Mouse (Mus musculus) CD4-positive, CD25-positive, alpha-beta regulatory T cell, adult 2 months (primary cell): ENCODE data around the gene Slc9a3.

Source experiments
- DNase-seq: peaks from one replicate; pipeline ENCODE4 v3.0.0-alpha.2; 2012; ENCODE audit warnings: low read depth, low spot score

The Slc9a3 gene

DNA sequence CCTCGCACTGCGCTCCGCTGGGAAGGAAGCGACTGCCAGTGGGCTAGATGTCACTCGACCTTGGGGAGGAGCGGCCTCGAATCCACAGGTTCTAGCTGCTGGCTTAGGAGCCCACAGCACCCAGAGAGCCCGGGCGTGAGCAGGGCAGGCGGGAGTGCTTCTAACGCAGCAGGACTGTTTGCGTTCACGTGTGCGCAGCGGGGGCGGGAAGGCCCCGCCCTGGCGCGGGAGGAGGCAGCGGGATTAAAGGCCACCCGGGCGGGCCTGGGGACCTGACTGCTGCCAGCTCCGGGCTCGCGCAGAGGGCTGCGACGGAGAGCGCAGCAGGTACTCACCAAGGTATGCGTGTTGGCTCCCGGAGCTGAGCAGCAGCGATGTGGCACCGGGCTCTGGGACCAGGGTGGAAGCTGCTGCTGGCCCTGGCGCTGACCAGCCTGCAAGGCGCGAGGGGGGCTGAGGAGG lies at the start of gene Slc9a3:
Slc9a3 (plus strand) TSS at position 317 of the 462 bp plus-strand sequence.
- DNase-seq: no peak

DNA sequence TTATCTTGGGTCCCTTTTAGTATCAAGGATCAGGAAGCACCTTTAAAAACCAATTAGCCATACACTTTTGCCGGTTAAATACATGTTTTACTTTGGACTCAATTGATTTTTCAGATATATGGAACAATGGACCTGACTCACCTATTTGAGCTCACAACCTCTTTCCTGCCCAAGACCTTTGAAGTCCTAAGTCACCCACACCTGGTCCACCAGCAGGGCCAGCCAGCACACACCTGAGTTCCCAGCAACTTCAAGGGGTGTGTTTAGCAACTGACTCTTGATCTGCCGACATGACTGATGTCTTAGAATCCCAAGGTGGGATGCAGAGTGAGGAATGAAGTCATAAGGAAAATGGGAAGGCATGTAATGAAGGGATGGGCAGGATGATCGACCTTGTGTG lies 49.5 kb upstream of the Slc9a3 start:
- no peak for DNase-seq

DNA sequence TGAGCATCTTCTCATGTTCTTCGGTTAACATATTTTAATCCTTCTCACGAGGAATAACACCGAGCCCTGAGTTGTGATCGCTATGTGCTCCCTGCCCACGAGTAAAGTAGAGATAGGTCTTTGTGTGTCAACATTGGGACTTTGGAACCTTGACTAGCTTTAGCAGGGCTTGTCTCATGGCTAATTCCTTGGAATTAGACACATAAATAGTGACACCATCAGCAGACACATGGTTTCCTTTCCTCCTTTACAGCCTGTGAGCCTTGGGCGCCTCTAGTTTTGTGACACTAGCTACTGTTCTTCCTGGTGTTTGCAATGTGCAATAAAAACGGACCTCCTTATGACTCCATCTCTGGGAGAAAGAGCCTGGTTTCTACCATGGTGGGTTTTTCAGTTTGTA lies 47.9 kb upstream of the Slc9a3 start:
- no peak for DNase-seq

DNA sequence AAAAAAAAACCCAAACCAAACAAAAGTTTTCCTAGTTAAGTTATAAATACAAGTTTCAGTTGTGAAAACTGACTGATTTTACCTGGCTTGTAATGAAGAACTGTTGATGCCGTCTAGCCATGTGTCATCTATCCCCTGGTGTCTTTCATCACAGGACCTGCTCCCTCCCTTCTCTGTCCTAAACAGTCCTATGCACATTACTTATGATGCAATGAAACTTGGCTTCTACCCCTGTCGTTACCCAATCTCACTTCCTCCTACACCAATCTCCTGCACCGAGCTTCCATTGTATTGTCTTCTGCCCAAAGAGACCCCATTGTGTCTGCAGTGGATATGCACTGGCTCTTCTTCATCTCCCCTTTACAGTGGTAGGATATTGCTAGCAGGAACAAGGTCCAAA lies 31.0 kb upstream of the Slc9a3 start:
- DNase-seq: no peak

DNA sequence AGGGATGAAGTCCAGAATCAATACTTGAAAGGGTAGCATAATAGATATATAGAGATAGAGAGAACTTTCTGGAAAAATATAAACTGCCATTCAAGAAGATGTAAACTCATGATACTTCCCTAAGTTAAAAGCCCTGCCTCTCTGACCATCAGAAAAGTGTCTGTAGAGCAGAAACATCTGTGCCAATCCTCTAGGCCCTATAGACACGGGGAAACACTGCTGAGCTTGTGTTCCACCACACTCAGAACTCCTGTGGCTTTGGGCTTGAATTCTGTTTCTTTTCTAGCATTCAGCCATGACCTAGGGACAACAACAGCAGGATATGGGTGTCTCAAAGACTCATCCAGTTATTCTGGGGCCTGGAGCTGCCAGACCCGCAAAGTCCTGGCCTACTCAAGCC lies 25.3 kb upstream of the Slc9a3 start:
- no peak for DNase-seq

DNA sequence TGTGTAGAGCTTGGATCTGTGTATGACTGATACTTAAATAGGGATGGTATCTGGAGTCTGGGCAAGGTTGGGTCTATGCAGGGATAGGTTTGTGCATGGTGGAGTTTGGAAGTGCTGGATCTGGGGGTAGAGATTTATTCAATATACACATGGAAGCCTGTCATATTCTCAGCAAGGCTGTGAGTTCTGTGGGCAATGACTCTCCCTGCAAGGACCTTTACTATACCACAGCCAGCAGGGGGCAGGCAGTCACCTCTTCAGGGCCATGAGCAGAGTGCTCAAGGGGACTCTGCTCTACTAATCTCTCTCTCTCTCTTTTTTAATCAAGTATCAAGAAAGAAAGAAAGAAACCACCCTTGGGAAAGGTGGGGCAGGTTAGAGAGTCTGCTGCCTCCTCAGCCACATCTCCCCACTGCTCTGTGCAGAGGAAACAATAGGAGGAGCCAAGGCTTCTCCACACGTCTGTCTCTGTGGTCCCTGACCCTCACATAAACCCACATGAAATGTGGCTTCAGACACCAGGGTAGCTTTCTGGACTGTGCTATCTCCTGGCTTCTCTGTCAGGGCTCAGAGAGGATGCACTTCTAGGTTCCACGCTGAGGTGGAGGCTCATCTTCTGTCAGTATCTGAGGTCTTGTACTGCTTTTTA lies 24.4 kb upstream of the Slc9a3 start:
- peak; percentile 65 for DNase-seq

DNA sequence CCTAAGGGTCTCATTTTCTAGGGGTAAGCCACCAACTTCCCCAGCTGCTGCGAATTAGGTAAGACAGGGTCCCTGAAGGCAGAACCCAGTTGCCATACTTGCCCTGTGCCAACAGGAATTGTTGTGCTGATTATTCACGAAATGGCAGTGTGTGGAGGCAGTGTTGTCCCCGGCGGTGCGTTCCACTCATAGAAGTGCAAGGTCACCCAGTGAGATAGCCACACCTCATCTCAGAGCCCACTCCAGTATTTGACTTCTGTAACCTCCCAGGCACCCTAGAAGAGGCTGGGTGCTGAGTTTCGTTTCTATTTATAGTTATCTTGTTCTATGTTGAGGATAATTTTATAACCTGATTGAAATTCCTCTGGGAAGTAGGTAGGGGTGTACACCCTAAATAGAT lies 22.3 kb upstream of the Slc9a3 start:
- no peak for DNase-seq

DNA sequence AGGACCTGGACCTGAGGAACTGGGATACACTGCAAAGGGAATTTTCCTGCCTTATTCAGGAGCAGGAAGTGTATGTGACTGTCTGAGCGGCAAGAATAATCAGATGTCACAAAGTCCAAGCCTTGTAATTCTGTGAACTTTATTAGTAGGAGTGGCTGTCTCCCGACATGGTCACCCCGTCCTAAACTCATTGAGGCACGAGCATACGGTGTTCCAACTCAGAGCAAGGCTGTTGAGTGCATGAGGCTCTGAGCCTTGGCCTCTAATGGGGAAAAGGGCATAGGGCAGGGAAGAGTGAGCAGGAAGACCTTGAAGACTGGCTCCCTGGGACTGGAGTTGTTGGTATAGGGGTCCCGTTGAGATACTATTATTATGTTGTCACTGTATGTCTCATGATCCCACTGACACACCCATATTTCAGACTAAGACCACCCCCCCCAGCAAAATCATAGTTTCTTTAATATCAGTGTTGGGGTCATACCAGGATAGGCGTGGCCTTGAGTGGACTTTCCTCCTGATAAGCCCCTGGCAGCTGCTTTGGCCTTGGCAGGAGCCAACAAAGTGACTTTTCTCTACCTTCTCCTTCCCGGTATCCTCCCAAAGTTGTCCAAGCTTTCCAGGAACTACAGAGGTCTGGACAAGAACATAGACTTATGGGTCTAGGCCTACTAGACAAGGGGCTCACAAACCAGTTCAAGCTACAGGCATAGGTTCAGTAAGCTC lies 19.0 kb upstream of the Slc9a3 start:
- DNase-seq: no peak

DNA sequence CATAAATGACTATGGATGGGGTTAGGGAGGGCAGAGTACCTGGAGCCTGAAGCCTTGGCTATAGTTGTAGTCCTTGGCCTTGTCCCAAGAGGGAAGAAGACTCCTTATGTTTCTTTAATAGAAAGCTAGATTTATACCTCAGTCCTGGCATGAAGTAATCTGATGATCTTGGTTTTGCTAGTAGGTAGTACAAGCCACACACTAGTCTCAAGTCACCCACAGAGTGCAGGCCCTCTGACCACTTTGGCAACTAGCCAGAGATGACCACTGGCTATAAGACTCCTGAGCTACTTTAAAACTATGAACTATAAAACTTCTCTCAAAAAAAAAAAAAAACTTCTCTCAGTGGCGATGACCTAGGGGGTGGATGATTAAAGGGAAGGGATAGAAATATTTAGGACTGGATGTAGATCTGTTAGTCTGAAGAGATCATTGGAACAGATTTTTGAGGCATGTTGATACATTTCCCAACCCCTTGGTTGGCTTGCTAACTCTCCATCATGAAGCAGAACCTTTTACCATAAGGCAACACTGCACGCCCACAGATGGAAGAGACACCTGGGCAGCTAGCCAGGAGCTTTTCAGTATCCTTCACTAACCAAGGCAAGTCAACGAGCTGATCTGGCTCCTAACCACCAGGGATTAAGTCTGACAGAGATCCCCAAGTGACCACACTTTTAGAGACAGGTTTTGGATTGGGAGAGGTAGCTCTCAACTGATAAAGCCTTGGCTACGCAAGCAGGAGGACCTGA lies 18.2 kb upstream of the Slc9a3 start:
- no peak for DNase-seq

DNA sequence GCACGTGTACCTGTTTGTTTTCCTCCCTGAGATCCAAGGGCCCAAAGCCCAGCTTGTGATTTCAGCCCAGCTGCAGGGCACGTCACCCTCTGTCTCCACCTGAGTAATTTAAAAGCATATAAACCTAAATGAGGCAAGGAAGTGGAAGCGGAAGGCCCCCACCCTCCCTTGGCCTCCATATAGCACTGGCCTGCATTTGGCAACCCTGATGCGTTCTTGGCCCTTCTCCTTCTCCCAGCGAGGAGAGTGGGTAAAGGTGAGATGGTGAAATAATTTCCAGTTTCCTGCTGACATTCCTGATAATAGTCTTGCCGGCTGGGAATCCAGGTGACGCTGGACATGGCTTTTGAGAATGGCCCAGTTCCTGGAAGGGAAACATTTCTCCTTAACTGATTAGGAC lies 16.8 kb upstream of the Slc9a3 start:
- DNase-seq: no peak

DNA sequence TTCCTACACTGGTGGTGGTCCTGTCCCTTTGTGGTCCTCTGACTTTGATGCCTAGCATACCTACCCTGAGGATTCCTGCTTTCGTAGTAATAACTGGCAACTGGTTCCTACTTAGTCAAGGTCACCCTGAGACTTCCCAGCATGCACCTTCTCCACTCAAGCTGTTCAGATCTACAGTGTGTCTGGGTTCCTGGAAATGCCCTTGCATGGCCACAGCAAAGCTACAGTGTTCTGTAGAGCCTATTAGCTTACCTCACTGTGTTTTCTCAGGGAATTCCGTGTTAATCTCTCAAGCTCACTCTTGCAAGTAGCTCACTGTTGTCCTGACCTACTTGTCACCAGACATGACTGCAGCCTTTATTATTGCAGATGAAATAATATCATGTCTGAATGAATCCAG lies 13.8 kb upstream of the Slc9a3 start:
- DNase-seq: no peak

DNA sequence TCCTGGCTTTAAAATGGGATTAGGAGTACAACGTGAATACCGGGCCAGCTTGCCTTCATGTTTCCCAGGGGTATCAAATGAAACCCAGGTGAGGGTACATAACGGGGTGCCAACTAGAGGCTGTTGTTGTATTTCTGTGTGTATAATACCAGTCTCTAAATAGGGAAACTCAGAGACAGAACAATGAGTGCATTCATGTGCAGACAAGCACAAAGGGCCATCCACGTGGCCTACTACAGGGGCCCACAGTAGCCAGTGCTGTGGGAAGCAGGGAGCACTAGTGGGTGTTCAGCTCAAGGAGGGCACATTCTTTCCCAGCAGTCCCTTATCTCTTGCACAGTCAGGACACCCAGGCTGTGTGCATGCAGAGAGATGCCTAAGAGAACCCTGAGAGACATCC lies 8.7 kb upstream of the Slc9a3 start:
- DNase-seq: no peak

DNA sequence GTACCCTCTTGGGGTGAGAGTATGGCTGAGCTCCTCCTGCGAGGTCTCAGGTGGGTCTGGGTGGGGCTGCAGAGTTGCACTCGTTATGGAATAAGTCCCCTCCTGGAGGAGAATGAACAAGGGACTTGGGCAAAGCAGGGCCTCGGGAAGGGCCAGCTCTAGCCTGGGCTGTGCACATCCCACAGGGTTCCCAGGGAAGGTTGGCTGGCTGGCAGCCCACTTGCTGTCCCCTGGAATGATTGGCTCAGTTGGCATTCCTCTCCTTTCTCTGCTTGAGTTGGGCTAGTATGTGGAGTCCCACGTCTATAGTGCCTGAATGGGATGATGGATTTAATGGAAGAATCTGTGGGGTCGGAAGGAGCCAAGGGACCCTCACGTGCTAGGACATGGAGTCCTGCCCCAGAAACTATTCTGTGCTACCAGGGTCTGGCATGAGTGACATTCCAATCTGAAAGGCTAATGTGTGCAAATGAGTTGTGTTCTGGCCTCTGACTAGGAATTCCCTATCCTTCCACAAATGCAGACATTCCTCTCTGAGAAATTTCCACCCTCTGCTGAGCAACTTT lies 7.5 kb upstream of the Slc9a3 start:
- DNase-seq: no peak

DNA sequence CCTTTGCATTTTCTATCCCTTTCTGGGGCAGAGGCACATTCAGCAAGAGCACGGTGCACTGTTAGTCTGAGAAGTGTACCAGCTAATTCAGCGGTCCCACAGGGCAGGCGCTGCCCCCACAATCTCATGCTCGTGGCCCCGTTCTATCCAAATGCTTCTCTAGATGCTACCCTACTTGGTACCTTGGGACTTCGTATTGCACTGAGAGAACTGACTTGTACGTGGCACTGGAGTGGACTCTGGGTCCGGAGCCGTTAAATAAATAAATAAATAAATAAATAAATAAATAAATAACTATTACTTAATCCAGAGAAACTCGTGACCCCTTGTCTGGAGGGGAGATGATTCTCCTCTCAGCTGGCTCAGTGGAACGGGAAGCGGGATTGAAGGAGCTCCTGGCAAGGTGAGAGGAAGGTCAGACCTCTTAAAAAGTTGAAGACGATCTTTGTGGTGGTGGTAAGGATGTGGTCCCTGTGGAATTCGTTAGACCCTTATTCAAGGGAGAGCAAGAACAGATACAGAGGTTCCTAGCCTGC lies 606 bp downstream of the Slc9a3 start:
- no peak for DNase-seq

DNA sequence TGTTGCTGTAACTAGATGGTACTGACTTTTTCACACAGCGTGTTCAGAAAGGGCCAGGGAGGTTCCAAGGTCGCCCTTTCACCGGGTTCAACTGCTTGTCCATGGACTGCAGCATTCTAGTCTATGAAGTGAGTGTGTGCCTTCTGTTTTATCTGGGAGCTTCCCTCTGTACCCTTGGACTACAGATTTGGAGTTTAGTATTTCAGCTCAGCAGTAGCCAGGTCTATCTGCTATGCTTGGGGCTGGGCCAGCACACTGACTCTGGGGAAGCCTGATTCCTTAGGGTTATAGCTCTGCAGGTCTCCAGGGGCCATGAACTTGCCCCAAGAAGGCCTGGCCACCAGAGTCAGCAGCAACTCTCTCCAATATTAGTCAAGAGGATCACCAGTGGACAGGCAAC lies 1.4 kb downstream of the Slc9a3 start:
- DNase-seq: no peak

DNA sequence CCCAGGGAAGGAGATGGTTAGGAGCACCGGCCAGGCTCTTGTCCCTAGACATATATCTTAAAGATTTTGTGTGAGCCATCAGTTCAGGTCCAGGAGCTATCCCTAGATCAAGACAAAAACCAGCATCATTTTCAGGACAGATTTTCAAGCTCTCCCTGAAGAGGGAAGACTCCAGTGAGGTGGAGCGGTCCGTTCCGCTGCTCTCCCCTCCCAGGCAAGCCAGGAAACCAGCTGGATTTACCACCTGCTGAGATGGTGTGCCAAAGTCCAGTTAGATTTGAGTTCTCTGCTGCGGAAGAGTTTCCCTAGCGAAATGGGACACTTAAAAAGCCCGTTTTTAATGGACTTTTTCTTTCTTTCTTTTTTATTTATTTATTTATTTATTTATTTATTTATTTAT lies 6.3 kb downstream of the Slc9a3 start:
- no peak for DNase-seq

DNA sequence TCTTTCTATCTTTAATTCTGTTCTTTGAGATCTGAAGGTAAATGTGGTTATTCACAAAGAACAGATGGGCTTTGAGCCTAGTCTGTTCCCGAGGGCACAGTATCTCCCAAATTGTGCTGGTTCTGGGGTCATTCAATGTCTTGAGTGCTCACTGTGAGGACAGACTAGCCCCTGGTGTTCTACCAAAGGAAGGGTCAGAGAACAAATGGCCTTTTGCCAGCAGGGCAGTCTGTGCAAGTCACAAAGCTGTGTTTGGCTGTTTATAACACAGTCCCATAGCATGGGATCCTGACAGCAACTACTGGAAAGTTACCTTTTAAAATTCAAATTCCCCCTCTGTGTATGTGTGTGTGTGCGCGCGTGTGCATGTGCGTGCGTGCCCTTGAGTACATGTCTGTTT lies 8.7 kb downstream of the Slc9a3 start:
- no peak for DNase-seq

DNA sequence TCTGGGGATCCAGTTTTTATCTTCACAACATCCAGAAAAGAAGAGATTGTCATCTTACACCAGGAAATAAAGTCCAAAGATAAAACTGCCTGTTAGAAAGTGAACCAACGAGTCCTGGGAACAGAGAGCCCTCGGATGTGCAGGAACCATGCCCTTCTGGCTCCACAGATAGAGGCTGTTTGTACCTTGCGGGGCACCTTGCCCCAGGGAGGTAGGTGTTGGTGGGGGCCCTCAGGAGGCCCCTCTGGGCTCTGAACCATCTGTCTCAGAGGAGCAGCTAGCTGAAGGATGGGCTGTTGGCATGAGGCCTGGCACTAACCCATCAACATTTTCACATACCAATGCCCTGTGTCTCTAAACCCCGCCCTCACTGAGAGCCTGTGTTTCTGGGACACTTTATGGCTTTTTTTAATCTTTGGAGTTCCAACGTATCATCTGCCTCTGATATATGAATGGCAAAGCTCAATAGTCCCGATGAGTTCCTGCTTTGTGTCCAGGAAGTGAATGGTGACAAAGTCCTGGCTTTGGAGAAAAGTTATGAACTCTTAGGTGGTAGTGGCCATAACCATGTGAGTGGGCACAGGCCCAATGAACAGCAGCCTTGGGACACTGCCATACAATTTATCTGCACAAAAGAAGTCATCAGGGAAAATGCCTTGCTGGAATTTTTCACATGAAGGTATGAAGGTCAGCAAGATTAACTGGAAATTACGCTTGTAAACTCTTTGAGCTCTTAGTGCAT lies 17.8 kb downstream of the Slc9a3 start:
- DNase-seq: no peak

DNA sequence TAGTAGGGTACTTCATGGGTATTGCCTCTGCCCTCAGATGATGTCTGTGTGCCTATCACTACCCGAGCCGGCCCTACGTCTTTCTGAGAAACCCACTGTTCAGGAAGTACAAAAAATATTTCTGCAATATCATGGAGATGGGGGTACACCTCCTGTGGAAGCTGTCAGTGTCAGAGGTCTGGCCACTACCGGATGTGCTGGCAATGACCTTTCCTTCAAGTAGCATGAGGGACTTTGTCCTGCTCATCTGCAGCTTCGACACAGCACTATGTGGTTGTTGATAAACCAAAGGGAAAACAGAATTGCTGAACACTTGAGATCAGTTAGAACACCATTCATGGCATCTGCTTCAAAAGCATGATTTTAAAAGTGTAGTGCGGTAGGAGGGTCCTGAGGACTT lies 19.5 kb downstream of the Slc9a3 start:
- no peak for DNase-seq

DNA sequence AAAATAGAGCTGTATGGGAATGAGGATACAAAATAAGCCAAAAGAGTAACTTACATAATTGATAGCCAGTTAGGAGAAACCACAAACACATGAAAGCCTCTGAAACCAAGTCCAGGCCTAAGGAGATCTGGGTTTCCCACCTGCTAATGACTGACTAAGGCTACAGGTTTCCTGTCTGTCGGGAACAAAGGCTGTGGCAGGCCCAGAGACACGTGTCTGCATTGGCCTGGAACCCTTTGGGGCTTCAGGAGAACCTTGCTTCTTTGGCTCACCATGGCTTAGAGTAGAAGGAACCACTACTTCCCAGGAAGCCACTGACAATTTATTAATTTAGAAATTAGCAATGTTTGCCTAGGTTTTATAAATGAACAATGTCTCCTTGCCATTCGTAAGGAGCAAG lies 22.0 kb downstream of the Slc9a3 start:
- no peak for DNase-seq

DNA sequence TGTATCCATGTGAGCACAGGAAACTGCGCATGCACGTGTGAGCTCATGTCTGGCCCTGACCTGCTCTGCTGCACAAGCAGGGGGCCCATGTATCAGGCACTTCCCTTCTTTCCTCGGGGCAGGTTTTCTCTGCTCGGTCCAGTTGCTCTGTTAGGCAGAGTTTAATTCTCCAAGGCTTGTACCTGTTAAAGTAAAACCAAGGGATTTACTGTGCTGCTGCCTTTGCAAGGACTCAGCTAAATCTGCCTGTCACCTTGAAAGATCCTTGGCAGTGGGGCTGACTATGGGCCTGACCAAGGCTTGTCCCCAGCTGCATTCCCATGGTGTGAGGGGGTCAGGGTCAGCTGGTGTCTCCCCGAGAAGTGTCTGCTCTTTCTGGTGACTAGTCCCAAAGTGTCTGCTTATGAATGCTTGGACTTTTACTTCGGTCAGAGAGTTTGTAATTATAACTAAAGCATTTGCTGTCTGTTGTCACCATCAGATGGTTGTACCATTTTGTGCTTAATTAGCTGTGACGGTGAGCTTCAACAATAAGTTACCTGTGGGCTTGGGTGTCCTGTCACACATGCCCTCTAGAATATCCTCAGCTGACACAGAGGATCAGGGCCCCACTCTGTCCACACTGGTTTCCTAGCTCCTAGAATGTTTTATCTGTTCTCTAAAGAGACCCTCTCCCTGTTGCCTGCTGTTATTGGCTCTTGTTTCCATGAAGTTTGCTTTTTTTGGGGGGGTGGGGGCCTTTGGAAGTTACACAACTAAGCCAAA lies 23.0 kb downstream of the Slc9a3 start:
- DNase-seq: no peak
